Mouse (Mus musculus): ENCODE data around the gene Ilf3. TPM values are rescaled to one million over a fixed set of nuclear protein-coding genes. Genes with fewer than 3 reads are reported as not detected.

Ilf3 gene
- polyA plus RNA-seq, 1 experiment: 56.6 TPM

- Histone ChIP-seq H3K36me3 (ENCODE audit: control insufficient read depth, insufficient read depth) (peaks cover 14% of the 10 kb centered on the region), H3K27me3 (ENCODE audit: control insufficient read depth, insufficient read depth, insufficient read length) (no peaks in the 10 kb centered on the region), H3K79me2 (ENCODE audit: control insufficient read depth, insufficient read depth) (peaks cover 98% of the 10 kb centered on the region), H3ac (ENCODE audit: control insufficient read depth, insufficient read length) (no peak overlapping the region), H3K4me3 (no peak overlapping the region), H3K4me2 (ENCODE audit: low read depth) (no peak overlapping the region)
- TF ChIP-seq REST (IDR thresholded peaks at IDR 0.05; ENCODE audit: insufficient read depth, insufficient read length) (no peak), MYOG (IDR thresholded peaks at IDR 0.05; ENCODE audit: control insufficient read depth in 1 of 3, insufficient read depth in 1 of 3, insufficient read length in 2 of 3, low read depth in 2 of 3) (no peak), TCF12 (IDR thresholded peaks at IDR 0.05; ENCODE audit: insufficient read depth, poor library complexity, severe bottlenecking) (no peak), CEBPB (IDR thresholded peaks at IDR 0.05; ENCODE audit: insufficient read depth, poor library complexity, severe bottlenecking) (no peak), POLR2AphosphoS2 (IDR thresholded peaks at IDR 0.05; ENCODE audit: insufficient read length, low read depth) (no peak), SRF (IDR thresholded peaks at IDR 0.05; ENCODE audit: control insufficient read depth, insufficient read length, low read depth) (no peak), E2F4 (IDR thresholded peaks at IDR 0.05; ENCODE audit: insufficient read depth) (no peak), USF1 (IDR thresholded peaks at IDR 0.05; ENCODE audit: low read depth) (no peak), MAX (IDR thresholded peaks at IDR 0.05; ENCODE audit: low read depth) (no peak), MYOD1 (IDR thresholded peaks at IDR 0.05; ENCODE audit: control insufficient read depth in 1 of 3, insufficient read length in 2 of 3, low read depth in 2 of 3) (no peak)
Measured at GRCm38 (mm10) chr9:21383966-21384365, 16.3 kb downstream of the Ilf3 start.

GRCm38 (mm10) chr9:21392646-21393175 is 25.0 kb downstream of the Ilf3 start:
- TF ChIP-seq TCF12 (IDR thresholded peaks at IDR 0.05; ENCODE audit: insufficient read depth, poor library complexity, severe bottlenecking) (no peak), TCF3 (IDR thresholded peaks at IDR 0.05; ENCODE audit: insufficient read length, low read depth) (no peak), MAX (IDR thresholded peaks at IDR 0.05; ENCODE audit: low read depth) (no peak), MYOD1 (IDR thresholded peaks at IDR 0.05; ENCODE audit: control insufficient read depth in 1 of 3, insufficient read length in 2 of 3, low read depth in 2 of 3) (no peak), POLR2A (IDR thresholded peaks at IDR 0.05; ENCODE audit: insufficient read length, low read depth) (no peak), REST (IDR thresholded peaks at IDR 0.05; ENCODE audit: insufficient read depth, insufficient read length) (no peak), SRF (IDR thresholded peaks at IDR 0.05; ENCODE audit: control insufficient read depth, insufficient read length, low read depth) (no peak), USF1 (IDR thresholded peaks at IDR 0.05; ENCODE audit: low read depth) (no peak), CEBPB (IDR thresholded peaks at IDR 0.05; ENCODE audit: insufficient read depth, poor library complexity, severe bottlenecking) (no peak), E2F4 (IDR thresholded peaks at IDR 0.05; ENCODE audit: insufficient read depth) (no peak), POLR2AphosphoS2 (IDR thresholded peaks at IDR 0.05; ENCODE audit: insufficient read length, low read depth) (no peak), MYOG (IDR thresholded peaks at IDR 0.05; ENCODE audit: control insufficient read depth in 1 of 3, insufficient read depth in 1 of 3, insufficient read length in 2 of 3, low read depth in 2 of 3) (no peak)
- no peaks in the 10 kb centered on the region for H3K27me3 ChIP-seq (ENCODE audit: control insufficient read depth, insufficient read depth, insufficient read length)

DNA sequence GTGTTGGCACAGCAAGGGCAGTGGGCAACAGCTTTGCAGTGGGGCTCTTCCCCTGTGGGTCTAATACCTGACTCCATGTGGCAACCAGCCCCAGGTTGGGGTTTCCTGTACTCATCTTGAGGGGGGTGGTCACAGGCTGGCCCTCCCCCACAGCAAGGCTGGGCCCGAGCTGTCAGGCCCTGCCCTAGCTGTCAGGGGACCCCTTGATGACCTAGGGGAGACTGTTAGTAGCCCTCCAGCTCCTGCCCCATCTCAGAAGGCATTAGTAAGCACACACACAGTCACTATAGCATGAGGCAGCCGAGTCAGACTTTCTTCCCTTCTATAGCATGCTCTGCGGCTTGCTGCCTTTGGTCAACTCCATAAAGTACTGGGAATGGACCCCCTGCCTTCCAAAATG is 28.0 kb downstream of the Ilf3 start:
- H3K4me3 ChIP-seq: no peak overlapping the region
- no peak overlapping the region for H3ac ChIP-seq (ENCODE audit: control insufficient read depth, insufficient read length)
- peaks cover 47% of the 10 kb centered on the region for H3K36me3 ChIP-seq (ENCODE audit: control insufficient read depth, insufficient read depth)
- no peak for TF ChIP-seq E2F4 (IDR thresholded peaks at IDR 0.05; ENCODE audit: insufficient read depth)
- H3K4me2 ChIP-seq (ENCODE audit: low read depth): no peak overlapping the region
- H3K27me3 ChIP-seq (ENCODE audit: control insufficient read depth, insufficient read depth, insufficient read length): no peaks in the 10 kb centered on the region
- H3K79me2 ChIP-seq (ENCODE audit: control insufficient read depth, insufficient read depth): no peaks in the 10 kb centered on the region

More at GRCm38 (mm10) chr9:21392646-21393175, 25.0 kb downstream of the Ilf3 start:
- Histone ChIP-seq H3K4me3 (no peak overlapping the region), H3K4me2 (ENCODE audit: low read depth) (no peak overlapping the region), H3K79me2 (ENCODE audit: control insufficient read depth, insufficient read depth) (peaks cover 18% of the 10 kb centered on the region), H3ac (ENCODE audit: control insufficient read depth, insufficient read length) (no peak overlapping the region), H3K36me3 (ENCODE audit: control insufficient read depth, insufficient read depth) (peaks cover 53% of the 10 kb centered on the region)

DNA sequence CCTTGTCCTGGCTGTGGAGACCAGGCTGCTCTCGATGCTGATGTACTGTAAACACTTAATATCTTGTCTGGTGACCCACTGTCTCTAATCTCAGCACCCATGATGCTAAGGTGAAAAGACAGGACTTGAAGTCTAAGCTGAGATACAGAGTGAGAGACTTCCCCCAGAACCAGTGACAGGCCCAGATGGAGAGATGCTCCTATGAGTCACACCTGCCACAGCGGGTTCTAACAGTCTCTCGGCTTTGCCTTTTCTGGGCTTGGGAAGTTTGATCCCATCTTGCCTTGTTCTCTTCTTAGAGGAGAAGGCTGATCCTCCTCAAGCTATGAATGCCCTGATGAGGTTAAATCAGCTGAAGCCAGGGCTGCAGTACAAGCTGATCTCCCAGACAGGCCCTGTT is 29.5 kb downstream of the Ilf3 start:
- Histone ChIP-seq H3K4me2 (ENCODE audit: low read depth) (no peak overlapping the region), H3K79me2 (ENCODE audit: control insufficient read depth, insufficient read depth) (no peaks in the 10 kb centered on the region), H3ac (ENCODE audit: control insufficient read depth, insufficient read length) (no peak overlapping the region), H3K27me3 (ENCODE audit: control insufficient read depth, insufficient read depth, insufficient read length) (no peaks in the 10 kb centered on the region), H3K36me3 (ENCODE audit: control insufficient read depth, insufficient read depth) (peaks cover 42% of the 10 kb centered on the region), H3K4me3 (no peak overlapping the region)
- TF ChIP-seq TCF12 (IDR thresholded peaks at IDR 0.05; ENCODE audit: insufficient read depth, poor library complexity, severe bottlenecking) (no peak), MYOD1 (IDR thresholded peaks at IDR 0.05; ENCODE audit: control insufficient read depth in 1 of 3, insufficient read length in 2 of 3, low read depth in 2 of 3) (no peak), CEBPB (IDR thresholded peaks at IDR 0.05; ENCODE audit: insufficient read depth, poor library complexity, severe bottlenecking) (no peak), MYOG (IDR thresholded peaks at IDR 0.05; ENCODE audit: control insufficient read depth in 1 of 3, insufficient read depth in 1 of 3, insufficient read length in 2 of 3, low read depth in 2 of 3) (no peak)

GRCm38 (mm10) chr9:21401042-21401441 is 33.4 kb downstream of the Ilf3 start:
- TF ChIP-seq MYOG (IDR thresholded peaks at IDR 0.05; ENCODE audit: control insufficient read depth in 1 of 3, insufficient read depth in 1 of 3, insufficient read length in 2 of 3, low read depth in 2 of 3): no peak
- no peak for TF ChIP-seq TCF3 (IDR thresholded peaks at IDR 0.05; ENCODE audit: insufficient read length, low read depth)
- TF ChIP-seq TCF12 (IDR thresholded peaks at IDR 0.05; ENCODE audit: insufficient read depth, poor library complexity, severe bottlenecking): no peak
- no peak for TF ChIP-seq POLR2AphosphoS2 (IDR thresholded peaks at IDR 0.05; ENCODE audit: insufficient read length, low read depth)
- TF ChIP-seq MAX (IDR thresholded peaks at IDR 0.05; ENCODE audit: low read depth): no peak
- TF ChIP-seq POLR2A (IDR thresholded peaks at IDR 0.05; ENCODE audit: insufficient read length, low read depth): no peak
- no peak for TF ChIP-seq MYOD1 (IDR thresholded peaks at IDR 0.05; ENCODE audit: control insufficient read depth in 1 of 3, insufficient read length in 2 of 3, low read depth in 2 of 3)
- TF ChIP-seq CEBPB (IDR thresholded peaks at IDR 0.05; ENCODE audit: insufficient read depth, poor library complexity, severe bottlenecking): no peak
- Histone ChIP-seq H3K79me2 (ENCODE audit: control insufficient read depth, insufficient read depth) (no peaks in the 10 kb centered on the region), H3K27me3 (ENCODE audit: control insufficient read depth, insufficient read depth, insufficient read length) (no peaks in the 10 kb centered on the region), H3K36me3 (ENCODE audit: control insufficient read depth, insufficient read depth) (peaks cover 46% of the 10 kb centered on the region), H3K4me2 (ENCODE audit: low read depth) (no peak overlapping the region), H3ac (ENCODE audit: control insufficient read depth, insufficient read length) (no peak overlapping the region), H3K4me3 (no peak overlapping the region)

Measured in myocyte (in vitro differentiated cells).